Mouse (Mus musculus): ENCODE measurements at regions not wholly inside any gene's neighbourhood (a gene's known extent, or its start where the extent isn't known, plus 50 kb on each side); places are given as distances from the start of the nearest gene placed in this dataset.

DNA sequence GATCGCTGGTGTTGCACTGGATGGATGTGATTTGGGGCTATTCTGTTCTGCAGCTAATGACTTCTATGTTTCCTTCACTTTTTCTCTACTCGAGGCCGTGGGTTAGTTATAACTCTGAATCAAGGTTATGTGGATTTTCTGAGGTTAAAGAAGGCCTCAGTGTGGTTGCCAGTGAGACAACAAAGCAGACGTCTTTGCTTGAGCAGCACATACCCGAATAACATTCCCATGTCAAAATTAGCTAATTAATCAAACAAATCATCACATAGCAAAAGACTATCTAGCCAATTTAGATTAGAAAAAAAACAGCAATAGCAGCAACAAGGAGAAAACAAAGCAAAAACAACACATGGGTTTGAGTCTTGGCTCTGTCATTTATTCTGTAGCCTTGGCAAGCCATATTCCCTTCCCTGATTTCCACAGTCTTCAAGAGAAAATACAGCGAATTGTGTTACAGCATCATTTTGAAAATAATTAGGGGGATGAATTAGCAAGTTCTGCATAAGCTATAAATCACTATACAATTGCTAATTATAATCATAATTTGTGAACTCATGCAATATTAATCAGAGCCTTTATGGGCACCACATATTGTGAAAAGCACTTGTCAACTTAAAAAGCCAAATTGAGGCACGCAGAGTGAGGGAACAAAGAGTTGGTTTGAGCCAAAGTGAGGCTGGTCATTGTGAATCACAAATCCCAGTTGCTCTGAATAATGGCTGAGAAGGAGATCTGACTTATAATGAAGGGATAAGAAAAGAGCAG is 168.0 kb downstream of the Fam84a start:
- no peaks in the 10 kb centered on the region for H3K27me3 ChIP-seq
- no peak overlapping the region for H3K4me3 ChIP-seq
- H3K4me1 ChIP-seq = no peaks in the 10 kb centered on the region
- no peak for ATAC-seq (ENCODE audit: insufficient number of reproducible peaks, insufficient read depth, low FRiP score, low TSS enrichment)
- no peaks in the 10 kb centered on the region for H3K36me3 ChIP-seq
- no peaks in the 10 kb centered on the region for H3K9me3 ChIP-seq
- WGBS = 79% methylated on average over 7 of the region's 7 CpGs
- no peak overlapping the region for H3K4me2 ChIP-seq (replicated peaks)
- no peak overlapping the region for H3K27ac ChIP-seq
- H3K9ac ChIP-seq = no peak overlapping the region

DNA sequence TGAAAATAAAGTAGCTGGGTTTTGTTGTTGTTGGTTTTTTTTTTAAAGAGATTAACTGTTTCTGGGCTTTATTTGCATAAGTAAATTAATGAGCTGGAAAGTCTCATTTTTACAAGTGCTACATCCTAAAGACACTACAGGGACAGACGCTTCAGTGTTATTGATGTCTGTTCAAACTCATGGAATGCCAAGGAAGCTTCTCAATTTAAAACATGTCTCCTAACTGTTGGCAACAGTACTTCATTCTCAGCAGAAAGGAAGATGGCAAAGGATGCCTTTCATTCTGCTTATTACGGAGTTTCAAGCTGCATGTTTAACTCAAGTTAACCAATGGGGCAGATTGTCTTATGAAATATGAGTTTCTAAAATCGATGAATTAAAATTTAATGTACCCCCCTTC is 187.3 kb downstream of the Fam84a start:
- no peak overlapping the region for H3K4me3 ChIP-seq
- WGBS = 87% methylated on average over 3 of the region's 3 CpGs
- no peaks in the 10 kb centered on the region for H3K27me3 ChIP-seq
- no peak overlapping the region for H3K4me2 ChIP-seq (replicated peaks)
- no peak overlapping the region for H3K9ac ChIP-seq
- no peaks in the 10 kb centered on the region for H3K9me3 ChIP-seq
- H3K4me1 ChIP-seq = no peaks in the 10 kb centered on the region
- H3K27ac ChIP-seq = no peak overlapping the region
- ATAC-seq (ENCODE audit: insufficient number of reproducible peaks, insufficient read depth, low FRiP score, low TSS enrichment) = no peak
- no peaks in the 10 kb centered on the region for H3K36me3 ChIP-seq

DNA sequence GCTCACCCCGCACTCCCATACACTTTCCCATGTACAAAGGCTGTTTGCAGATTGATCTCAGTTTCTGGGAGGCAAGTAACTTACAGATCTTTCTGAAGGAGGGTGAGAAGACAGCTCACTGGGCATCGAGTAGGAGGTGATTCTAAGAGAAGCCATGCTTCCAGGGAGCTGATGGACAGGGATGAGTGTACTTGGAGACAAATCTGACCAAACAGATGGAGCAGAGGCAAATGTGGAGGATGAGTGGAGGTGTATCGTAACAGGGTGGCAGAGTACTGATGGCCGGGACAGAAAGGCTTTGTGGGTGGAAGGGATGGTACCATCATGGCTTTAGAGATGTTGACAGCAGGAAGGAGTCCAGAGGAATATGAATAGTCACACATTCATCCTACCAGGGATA is 212.4 kb downstream of the Fam84a start:
- H3K27ac ChIP-seq = no peak overlapping the region
- no peaks in the 10 kb centered on the region for H3K9me3 ChIP-seq
- H3K4me1 ChIP-seq = no peaks in the 10 kb centered on the region
- no peaks in the 10 kb centered on the region for H3K27me3 ChIP-seq
- no peaks in the 10 kb centered on the region for H3K36me3 ChIP-seq
- ATAC-seq (ENCODE audit: insufficient number of reproducible peaks, insufficient read depth, low FRiP score, low TSS enrichment) = no peak
- H3K4me2 ChIP-seq (replicated peaks) = no peak overlapping the region
- no peak overlapping the region for H3K4me3 ChIP-seq
- 91% methylated on average over 4 of the region's 4 CpGs for WGBS
- no peak overlapping the region for H3K9ac ChIP-seq

DNA sequence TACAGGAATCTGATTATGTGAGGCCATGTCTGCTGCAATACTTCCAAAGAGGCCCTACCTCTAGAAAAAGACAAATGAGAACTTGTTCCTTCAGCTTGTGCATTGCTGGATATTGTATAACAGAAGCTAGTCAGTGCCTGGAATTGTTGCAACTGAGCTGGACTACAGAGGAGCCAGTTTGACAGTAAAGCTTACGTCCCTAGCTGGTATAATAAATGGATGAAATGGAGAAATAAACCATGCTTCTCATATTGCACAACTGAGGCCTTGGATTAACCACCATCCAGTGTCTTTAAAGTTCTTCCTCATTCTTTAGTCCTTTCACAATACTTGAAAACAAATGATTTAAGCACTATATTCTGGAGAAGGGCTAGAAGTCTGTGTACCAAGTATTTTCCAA is 230.8 kb downstream of the Fam84a start:
- H3K27ac ChIP-seq = no peak overlapping the region
- WGBS = 53% methylated on average over 1 of the region's 1 CpGs
- H3K4me2 ChIP-seq (replicated peaks) = no peak overlapping the region
- no peak overlapping the region for H3K9ac ChIP-seq
- no peak overlapping the region for H3K4me3 ChIP-seq
- no peaks in the 10 kb centered on the region for H3K36me3 ChIP-seq
- ATAC-seq (ENCODE audit: insufficient number of reproducible peaks, insufficient read depth, low FRiP score, low TSS enrichment) = no peak
- H3K9me3 ChIP-seq = no peaks in the 10 kb centered on the region
- H3K27me3 ChIP-seq = no peaks in the 10 kb centered on the region
- H3K4me1 ChIP-seq = no peaks in the 10 kb centered on the region

DNA sequence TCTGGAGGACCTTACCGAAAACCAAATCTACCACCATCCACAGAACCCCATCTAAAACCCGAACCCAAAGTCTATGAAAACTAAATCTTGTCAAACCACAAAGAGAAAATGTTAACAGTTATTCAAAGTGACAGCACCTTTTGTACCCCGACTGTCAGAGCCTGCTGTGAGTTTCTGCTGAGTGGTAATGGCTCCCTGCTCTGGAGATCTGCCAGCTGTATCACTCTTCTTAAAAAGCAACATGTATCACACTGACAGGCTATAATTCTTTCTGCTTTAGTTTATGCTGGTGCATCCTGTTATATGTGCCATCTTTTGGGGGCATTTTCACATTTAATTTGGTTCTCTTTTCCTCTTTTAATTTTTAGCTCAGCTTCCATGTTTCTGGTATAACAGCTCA is 268.5 kb downstream of the Fam84a start:
- WGBS = 70% methylated on average over 3 of the region's 3 CpGs
- no peaks in the 10 kb centered on the region for H3K27me3 ChIP-seq
- no peak overlapping the region for H3K27ac ChIP-seq

DNA sequence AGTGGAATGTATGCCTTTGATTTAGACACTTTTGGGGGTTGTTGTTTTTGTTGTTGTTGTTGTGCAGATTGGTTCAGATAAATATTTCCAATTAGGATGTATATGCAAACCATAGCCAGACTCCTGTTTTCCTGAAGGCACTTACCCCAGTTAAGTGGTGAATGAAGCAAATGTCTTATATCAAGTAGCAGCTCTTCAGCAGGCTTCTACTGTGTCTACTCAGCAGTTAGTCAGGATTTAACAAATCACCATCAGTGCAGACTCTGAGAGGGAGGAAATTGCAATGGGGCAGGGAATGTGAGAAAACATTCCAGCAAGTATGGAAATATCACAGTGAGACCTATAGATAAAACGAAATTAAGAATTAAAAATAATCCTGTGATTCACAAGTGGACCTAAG is 282.7 kb downstream of the Fam84a start:
- no peak overlapping the region for H3K4me3 ChIP-seq
- no peaks in the 10 kb centered on the region for H3K9me3 ChIP-seq
- H3K36me3 ChIP-seq = no peaks in the 10 kb centered on the region
- no peak overlapping the region for H3K27ac ChIP-seq
- WGBS = 70% methylated on average over 1 of the region's 1 CpGs
- no peaks in the 10 kb centered on the region for H3K27me3 ChIP-seq
- no peaks in the 10 kb centered on the region for H3K4me1 ChIP-seq
- no peak for ATAC-seq (ENCODE audit: insufficient number of reproducible peaks, insufficient read depth, low FRiP score, low TSS enrichment)
- no peak overlapping the region for H3K4me2 ChIP-seq (replicated peaks)
- no peak overlapping the region for H3K9ac ChIP-seq

More for the DNA sequence above, 268.5 kb downstream of the Fam84a start:
- no peak overlapping the region for H3K9ac ChIP-seq
- no peaks in the 10 kb centered on the region for H3K36me3 ChIP-seq
- no peaks in the 10 kb centered on the region for H3K9me3 ChIP-seq
- no peak for ATAC-seq (ENCODE audit: insufficient number of reproducible peaks, insufficient read depth, low FRiP score, low TSS enrichment)
- H3K4me1 ChIP-seq = no peaks in the 10 kb centered on the region
- no peak overlapping the region for H3K4me2 ChIP-seq (replicated peaks)
- no peak overlapping the region for H3K4me3 ChIP-seq

DNA sequence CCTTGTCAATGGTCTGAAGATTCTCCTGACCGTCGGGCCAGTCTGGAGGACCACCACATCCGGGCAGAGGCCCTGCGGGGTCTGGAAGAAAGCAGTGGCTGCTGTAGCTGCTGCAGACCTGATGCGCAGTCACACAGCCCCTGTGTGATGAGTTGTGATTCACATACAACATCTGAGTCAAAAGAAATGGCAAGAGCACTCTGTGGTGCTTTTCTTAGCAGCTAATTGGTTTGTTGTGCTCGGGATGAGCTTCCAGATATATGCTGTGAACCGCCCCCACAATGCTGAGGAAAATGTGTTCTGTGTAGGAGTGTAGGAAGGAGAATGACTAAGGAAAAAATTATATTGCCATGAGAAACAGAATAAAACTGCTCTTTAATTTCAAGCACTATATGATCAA is 290.6 kb downstream of the Fam84a start:
- no peaks in the 10 kb centered on the region for H3K4me1 ChIP-seq
- no peaks in the 10 kb centered on the region for H3K36me3 ChIP-seq
- WGBS = 84% methylated on average over 7 of the region's 7 CpGs
- H3K9ac ChIP-seq = no peak overlapping the region
- no peaks in the 10 kb centered on the region for H3K27me3 ChIP-seq
- H3K9me3 ChIP-seq = no peaks in the 10 kb centered on the region
- no peak overlapping the region for H3K4me3 ChIP-seq
- no peak overlapping the region for H3K27ac ChIP-seq
- no peak overlapping the region for H3K4me2 ChIP-seq (replicated peaks)
- no peak for ATAC-seq (ENCODE audit: insufficient number of reproducible peaks, insufficient read depth, low FRiP score, low TSS enrichment)

DNA sequence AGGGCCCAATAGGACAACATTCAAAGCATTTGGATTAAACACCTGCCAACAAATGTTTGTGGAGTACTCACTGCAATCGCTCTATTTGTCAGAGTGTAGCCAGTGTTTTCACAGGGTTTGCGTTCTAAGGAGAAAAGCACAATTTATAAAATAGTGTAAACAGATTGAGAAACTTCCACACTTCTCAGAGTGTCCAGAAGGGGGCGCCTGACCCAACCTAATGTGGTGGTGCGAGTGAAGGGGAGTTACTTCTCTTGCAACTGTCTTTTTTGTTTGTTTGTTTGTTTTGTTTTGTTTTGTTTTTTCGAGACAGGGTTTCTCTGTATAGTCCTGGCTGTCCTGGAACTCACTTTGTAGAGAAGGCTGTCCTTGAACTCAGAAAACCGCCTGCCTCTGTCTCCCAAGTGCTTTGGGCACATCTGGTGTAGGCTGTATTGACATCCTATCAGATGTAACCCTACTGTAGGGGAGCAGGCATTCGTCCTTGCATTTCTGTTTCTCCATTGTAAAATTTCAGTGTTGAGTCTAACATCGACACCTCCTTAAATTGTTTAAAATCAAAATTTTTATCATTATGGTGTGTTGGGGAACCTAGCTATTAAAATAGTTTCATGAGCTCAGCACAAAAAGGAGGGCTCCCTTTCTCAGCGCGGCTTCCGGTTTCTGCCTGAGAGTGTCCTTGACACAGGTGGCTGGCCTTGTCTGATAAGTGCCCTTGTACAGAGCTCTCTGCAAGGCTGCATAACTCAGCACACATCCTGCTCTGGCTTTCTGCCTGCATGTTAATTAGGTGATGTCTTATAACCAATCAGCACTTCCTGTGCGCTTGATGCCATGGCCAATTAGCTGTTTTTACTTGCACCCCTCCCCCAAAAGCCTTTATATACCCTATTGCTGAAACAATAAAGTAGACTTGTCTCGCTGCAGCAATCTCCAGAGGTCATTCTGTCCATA is 307.0 kb downstream of the Fam84a start:
- Histone ChIP-seq H3K4me2 (replicated peaks) (no peak overlapping the region), H3K9me3 (no peaks in the 10 kb centered on the region), H3K36me3 (no peaks in the 10 kb centered on the region), H3K9ac (no peak overlapping the region), H3K4me1 (no peaks in the 10 kb centered on the region), H3K27ac (no peak overlapping the region), H3K4me3 (no peak overlapping the region), H3K27me3 (no peaks in the 10 kb centered on the region)
- 60% methylated on average over 13 of the region's 13 CpGs for WGBS
- ATAC-seq (ENCODE audit: insufficient number of reproducible peaks, insufficient read depth, low FRiP score, low TSS enrichment) = no peak

DNA sequence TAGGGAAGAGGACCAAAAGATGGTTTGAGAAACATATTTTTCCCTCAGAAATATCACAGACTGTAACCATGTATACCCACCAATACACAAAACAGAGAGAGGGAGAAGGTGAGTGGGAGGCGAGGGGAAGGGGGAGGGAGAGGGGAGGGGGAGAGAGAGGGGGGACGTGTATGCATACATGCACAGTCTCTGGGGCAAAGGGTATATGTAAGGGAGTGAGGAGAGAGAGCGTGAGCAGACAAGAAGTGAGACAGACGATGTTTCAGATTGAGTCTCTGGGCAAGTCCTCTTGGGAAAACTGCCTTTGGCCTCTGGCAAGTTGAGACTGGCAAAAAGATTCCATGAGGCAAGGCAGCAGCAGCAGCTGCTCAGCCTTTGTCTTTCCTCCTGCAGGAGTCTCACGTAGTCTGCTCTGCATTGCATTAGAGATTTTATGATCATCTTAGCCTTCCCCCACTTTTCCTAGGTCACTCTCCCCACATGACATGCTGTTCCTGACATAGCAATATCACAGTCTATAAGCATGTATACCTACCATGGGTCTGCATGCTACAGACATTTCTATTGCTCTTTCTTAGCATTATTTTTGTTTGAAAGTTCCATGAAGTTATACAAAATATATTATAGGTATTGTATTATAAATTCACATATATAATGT is 308.3 kb downstream of the Fam84a start:
- H3K4me1 ChIP-seq = no peaks in the 10 kb centered on the region
- 40% methylated on average over 5 of the region's 5 CpGs for WGBS
- H3K4me3 ChIP-seq = no peak overlapping the region
- H3K27ac ChIP-seq = no peak overlapping the region
- no peaks in the 10 kb centered on the region for H3K9me3 ChIP-seq
- no peak overlapping the region for H3K4me2 ChIP-seq (replicated peaks)
- no peak overlapping the region for H3K9ac ChIP-seq
- H3K36me3 ChIP-seq = no peaks in the 10 kb centered on the region
- H3K27me3 ChIP-seq = no peaks in the 10 kb centered on the region
- 0 out of 2 replicates have a peak, but pooled peaks have one; percentile 56 for ATAC-seq (ENCODE audit: insufficient number of reproducible peaks, insufficient read depth, low FRiP score, low TSS enrichment)

DNA sequence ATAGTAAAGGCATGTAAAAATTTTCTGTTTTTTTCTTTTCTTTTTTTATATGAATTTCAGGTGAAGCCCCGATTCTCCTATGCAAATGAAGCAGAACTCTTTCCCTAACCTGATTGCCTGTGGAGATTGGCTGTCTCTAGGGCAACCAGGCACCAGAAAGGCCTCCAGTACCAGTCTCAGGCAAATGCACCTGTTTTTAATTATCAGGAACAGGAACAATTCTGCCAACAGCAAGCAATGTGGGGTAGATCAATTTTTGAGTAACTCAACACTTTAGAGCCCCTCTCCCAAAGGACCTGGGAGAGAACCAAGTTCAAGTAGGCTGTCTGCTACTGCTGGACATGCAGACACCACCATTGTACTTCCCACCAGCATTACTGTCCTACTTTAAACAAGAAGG is 310.6 kb downstream of the Fam84a start:
- H3K36me3 ChIP-seq = no peaks in the 10 kb centered on the region
- WGBS = 37% methylated on average over 1 of the region's 1 CpGs
- H3K4me3 ChIP-seq = no peak overlapping the region
- no peak overlapping the region for H3K9ac ChIP-seq
- no peaks in the 10 kb centered on the region for H3K9me3 ChIP-seq
- H3K4me1 ChIP-seq = no peaks in the 10 kb centered on the region
- no peak for ATAC-seq (ENCODE audit: insufficient number of reproducible peaks, insufficient read depth, low FRiP score, low TSS enrichment)
- no peaks in the 10 kb centered on the region for H3K27me3 ChIP-seq
- H3K4me2 ChIP-seq (replicated peaks) = no peak overlapping the region
- no peak overlapping the region for H3K27ac ChIP-seq

DNA sequence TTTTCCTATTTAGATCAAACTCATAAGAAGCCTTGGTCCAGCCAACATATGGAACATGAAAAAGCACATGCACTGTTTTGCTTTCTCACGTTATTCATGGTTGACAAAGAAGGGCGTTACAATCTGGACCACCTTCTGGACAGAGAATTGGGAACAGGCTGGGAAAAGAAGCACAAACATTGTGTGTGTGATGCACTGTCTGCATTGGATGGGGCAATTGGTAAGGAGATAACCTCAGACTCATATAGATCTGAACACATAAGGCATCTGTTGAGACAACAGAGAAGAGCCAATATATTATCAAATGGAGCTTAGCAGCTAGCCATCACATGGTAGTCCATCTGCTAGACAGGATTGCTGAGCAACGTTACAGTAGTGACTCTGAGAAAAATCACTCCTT is 317.1 kb downstream of the Fam84a start:
- no peak overlapping the region for H3K27ac ChIP-seq
- H3K9me3 ChIP-seq = no peaks in the 10 kb centered on the region
- H3K27me3 ChIP-seq = no peaks in the 10 kb centered on the region
- 80% methylated on average over 3 of the region's 3 CpGs for WGBS
- H3K4me2 ChIP-seq (replicated peaks) = no peak overlapping the region
- no peak for ATAC-seq (ENCODE audit: insufficient number of reproducible peaks, insufficient read depth, low FRiP score, low TSS enrichment)
- H3K9ac ChIP-seq = no peak overlapping the region
- H3K4me1 ChIP-seq = no peaks in the 10 kb centered on the region
- no peak overlapping the region for H3K4me3 ChIP-seq
- no peaks in the 10 kb centered on the region for H3K36me3 ChIP-seq

DNA sequence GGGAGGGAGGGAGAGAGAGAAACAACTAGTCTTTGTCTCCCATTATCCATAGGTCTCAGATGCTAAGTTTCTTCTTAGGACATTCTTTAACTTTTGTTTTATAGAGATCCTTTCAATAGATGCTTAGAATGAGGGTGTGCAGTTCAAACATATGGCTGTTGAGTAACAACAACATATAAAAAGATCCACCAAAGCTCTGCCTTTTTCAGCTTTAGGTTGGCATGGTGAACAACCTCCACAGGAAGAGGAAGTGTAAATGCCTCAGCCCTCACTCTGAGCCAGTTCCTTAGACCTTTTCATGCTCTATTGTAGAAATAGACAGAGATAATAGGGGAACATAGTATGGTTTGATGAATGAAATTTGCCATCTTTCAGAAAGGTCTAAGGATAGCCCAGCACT is 326.0 kb downstream of the Fam84a start:
- H3K9ac ChIP-seq = no peak overlapping the region

More for the DNA sequence above, 326.0 kb downstream of the Fam84a start:
- Histone ChIP-seq H3K4me1 (no peaks in the 10 kb centered on the region), H3K27ac (no peak overlapping the region), H3K4me3 (no peak overlapping the region), H3K27me3 (no peaks in the 10 kb centered on the region), H3K36me3 (no peaks in the 10 kb centered on the region), H3K4me2 (replicated peaks) (no peak overlapping the region), H3K9me3 (no peaks in the 10 kb centered on the region)
- no peak for ATAC-seq (ENCODE audit: insufficient number of reproducible peaks, insufficient read depth, low FRiP score, low TSS enrichment)
